Mouse (Mus musculus) brain, embryonic 14.5 days (tissue): ENCODE data around the gene Cdkn1b.

ENCODE experiments used
- CTCF ChIP-seq: fragments of 200-500 bp; IDR thresholded peaks from 2 replicates; pipeline ENCODE4 v1.5.1; 2012; ENCODE audit warnings: inconsistent platforms, mild to moderate bottlenecking, moderate library complexity, borderline replicate concordance; ENCODE audit not compliant: insufficient read depth, insufficient read length; ENCODE audit errors: extremely low read depth
- POLR2A ChIP-seq: fragments of 200-500 bp; IDR thresholded peaks from 2 replicates; pipeline ENCODE4 v1.6.1; 2012; ENCODE audit warnings: mild to moderate bottlenecking, inconsistent platforms, borderline replicate concordance; ENCODE audit not compliant: poor library complexity, insufficient read depth, insufficient read length, severe bottlenecking; ENCODE audit errors: extremely low read depth

- TF ChIP-seq CTCF: no peak
- TF ChIP-seq POLR2A: no peak
Measured at GRCm38 (mm10) chr6:134877892-134878291, 42.3 kb upstream of the Cdkn1b start.
